Mouse (Mus musculus): ENCODE data around the gene Xndc1.

- TF ChIP-seq CTCF (IDR thresholded peaks at IDR 0.05; ENCODE audit: control insufficient read depth, insufficient read depth, low read length), result no peak
- no peak for TF ChIP-seq POLR2A (IDR thresholded peaks at IDR 0.05; ENCODE audit: borderline replicate concordance, control insufficient read depth, low read depth, low read length)
These were observed 44.4 kb downstream of the Xndc1 start for GRCm38 (mm10) chr7:102109746-102110145.

All from bone marrow, adult 2 months (tissue).